Mouse (Mus musculus) liver, postnatal 0 days (tissue): ENCODE data around the gene Susd4.

Experiments used
- CTCF ChIP-seq: sonication (generic); IDR thresholded peaks from 2 replicates; pipeline ENCODE4 v1.5.1; 2016; ENCODE audit warnings: antibody characterized with exemption, low read depth
- EP300 ChIP-seq: IDR thresholded peaks from 2 replicates; pipeline ENCODE4 v1.6.1; 2016; ENCODE audit warnings: antibody characterized with exemption, low read depth, mild to moderate bottlenecking

GRCm38 (mm10) chr1:182758783-182759182 is 4.9 kb upstream of the Susd4 start:
- no peak for TF ChIP-seq CTCF
- TF ChIP-seq EP300: no peak
